Mouse (Mus musculus): ENCODE measurements at regions not wholly inside any gene's neighbourhood (a gene's known extent, or its start where the extent isn't known, plus 50 kb on each side); places are given as distances from the start of the nearest gene placed in this dataset.

DNA sequence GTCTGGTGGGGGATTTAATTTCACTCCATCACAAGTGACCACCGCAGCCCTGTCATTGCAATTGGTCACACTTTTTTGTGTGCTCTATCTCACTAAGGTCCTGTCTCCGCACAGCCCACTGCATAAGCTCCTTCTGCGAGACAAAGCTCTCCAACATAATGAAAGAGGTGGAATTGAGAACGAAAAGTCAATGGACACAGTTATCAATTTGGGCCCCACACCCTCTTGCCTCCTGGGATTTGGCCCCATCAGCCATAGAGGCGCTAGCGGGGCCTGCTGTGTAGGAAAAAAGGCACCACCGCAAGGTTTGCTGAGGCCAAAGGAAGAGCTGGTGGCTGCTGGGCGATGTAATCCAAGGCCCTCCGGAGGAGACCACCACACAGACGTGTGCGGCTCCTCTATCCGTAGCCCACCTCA, 386.3 kb upstream of the Nr2f2 start:
- ATAC-seq (no peak), DNase-seq (ENCODE audit: low read depth, low spot score) (no peak)
- in situ Hi-C loops (cut with MboI; ENCODE audit: low pct_unique_long_range_greater_than_20kb): no loop called here
- ChIA-PET POLR2A (no interaction called here), CTCF (no interaction called here)
- H3K27me3 ChIP-seq: no peaks in the 10 kb centered on the region
- TF ChIP-seq CTCF (IDR thresholded peaks at IDR 0.05): no peak

DNA sequence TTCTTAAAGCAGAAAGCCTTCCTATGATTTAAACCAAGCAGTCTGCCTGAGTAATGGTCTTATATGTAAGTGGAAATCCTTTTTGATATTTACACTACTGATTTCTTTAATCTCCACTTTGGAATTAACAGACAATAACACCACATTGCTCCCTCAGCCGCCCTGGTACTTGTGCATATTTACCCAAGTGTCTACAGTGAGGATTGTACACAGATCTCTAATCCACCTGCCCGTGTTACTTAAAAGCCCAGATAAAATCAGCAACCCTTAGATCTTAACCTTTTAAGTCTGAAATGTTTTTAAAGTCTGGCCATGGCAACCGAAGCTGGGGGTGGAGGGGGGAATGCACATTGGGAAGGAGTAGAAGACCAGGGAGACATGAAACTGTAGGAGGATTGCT, 382.3 kb upstream of the Nr2f2 start:
- TF ChIP-seq CTCF (IDR thresholded peaks at IDR 0.05): no peak
- in situ Hi-C loops (cut with MboI; ENCODE audit: low pct_unique_long_range_greater_than_20kb): no loop called here
- ATAC-seq: no peak
- ChIA-PET CTCF (no interaction called here), POLR2A (no interaction called here)
- no peak for DNase-seq (ENCODE audit: low read depth, low spot score)
- H3K27me3 ChIP-seq: no peaks in the 10 kb centered on the region

DNA sequence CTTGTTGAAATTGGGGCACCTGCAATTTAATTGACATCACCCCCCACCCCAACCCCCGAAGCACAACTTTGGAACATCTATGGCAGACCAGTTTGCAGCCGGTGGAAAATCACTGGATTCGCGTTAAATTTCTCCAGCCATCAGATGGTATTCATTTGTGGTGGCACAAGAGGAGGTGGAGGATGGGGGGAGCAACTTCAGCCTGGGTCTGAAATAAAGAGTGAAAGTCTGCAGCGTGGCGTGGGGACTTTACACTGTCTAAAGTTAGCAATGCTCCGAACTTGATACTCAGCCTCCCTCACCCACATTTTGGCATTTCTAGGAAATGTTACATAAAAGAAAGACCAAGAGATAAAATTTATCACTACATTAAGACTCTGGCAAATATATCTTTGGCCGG, 381.8 kb upstream of the Nr2f2 start:
- DNase-seq (ENCODE audit: low read depth, low spot score) (no peak), ATAC-seq (no peak)
- no peaks in the 10 kb centered on the region for H3K27me3 ChIP-seq
- ChIA-PET POLR2A (no interaction called here), CTCF (no interaction called here)
- in situ Hi-C loops (cut with MboI; ENCODE audit: low pct_unique_long_range_greater_than_20kb): no loop called here
- no peak for TF ChIP-seq CTCF (IDR thresholded peaks at IDR 0.05)

DNA sequence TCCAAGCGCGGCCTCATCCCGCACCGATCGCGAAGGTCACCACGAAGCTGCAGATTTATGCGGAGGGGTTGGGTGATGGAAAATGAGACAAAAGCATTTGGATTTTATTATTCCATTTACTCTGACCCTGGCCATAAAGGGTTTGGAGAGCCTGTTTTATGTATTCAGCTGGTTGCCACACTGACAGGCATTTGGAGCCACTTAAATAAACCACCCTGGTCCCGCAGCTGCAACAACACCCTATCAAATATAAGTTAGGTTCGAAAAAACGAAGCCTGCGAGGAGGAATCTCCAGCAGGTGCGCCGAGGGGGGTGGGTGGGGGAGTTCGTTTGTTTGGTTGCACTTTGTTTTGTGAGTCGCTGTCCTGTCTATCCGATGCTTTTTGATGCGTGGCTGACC, 377.8 kb upstream of the Nr2f2 start:
- in situ Hi-C loops (cut with MboI; ENCODE audit: low pct_unique_long_range_greater_than_20kb): no loop called here
- no peak for DNase-seq (ENCODE audit: low read depth, low spot score)

DNA sequence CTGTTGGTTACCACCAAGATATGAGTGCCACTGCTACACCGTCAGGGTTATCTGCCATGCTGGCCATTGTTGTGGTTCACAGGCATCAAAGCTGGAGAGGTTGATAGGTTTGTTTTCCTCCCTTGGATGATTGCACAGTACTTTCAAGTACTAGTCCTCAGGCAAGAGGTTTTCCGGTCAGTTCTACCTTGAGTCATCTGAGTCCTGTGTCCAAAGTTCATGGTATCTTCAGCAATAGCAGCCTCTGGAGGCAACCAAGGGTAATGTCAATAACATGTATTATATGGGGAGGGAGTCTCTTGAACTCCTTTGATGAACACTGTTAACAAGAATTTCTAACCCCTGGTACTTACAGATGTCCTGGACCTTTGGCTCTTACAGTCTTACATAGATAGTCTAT, 369.1 kb upstream of the Nr2f2 start:
- in situ Hi-C loops (cut with MboI; ENCODE audit: low pct_unique_long_range_greater_than_20kb): no loop called here

More for the DNA sequence above, 377.8 kb upstream of the Nr2f2 start:
- ChIA-PET CTCF (no interaction called here), POLR2A (no interaction called here)
- TF ChIP-seq CTCF (IDR thresholded peaks at IDR 0.05): no peak
- no peaks in the 10 kb centered on the region for H3K27me3 ChIP-seq
- no peak for ATAC-seq

DNA sequence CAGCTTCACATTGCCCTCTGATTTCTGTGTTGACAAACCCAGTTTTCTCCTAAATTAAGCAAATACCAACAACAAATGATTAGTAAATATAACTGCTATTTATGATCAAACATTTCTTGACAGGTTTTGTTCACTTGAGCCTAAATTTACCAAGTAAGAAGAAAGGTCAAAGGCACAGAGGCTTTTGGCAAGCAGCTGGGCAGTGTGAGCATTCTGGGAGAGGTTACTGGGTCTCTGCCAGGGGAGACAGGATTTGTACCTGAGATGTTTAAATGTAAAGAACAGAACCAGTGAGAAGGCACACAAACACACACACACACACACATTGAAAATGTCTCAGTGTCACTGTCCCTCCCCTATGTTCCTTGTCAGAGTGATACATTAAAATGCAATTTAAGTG, 367.0 kb upstream of the Nr2f2 start:
- ATAC-seq (no peak), DNase-seq (ENCODE audit: low read depth, low spot score) (no peak)
- POLR2A ChIA-PET: no interaction called here
- CTCF ChIA-PET: no interaction called here
- in situ Hi-C loops (cut with MboI; ENCODE audit: low pct_unique_long_range_greater_than_20kb): no loop called here
- TF ChIP-seq CTCF (IDR thresholded peaks at IDR 0.05): no peak
- no peaks in the 10 kb centered on the region for H3K27me3 ChIP-seq

More for the DNA sequence above, 369.1 kb upstream of the Nr2f2 start:
- CTCF ChIA-PET: no interaction called here
- no peaks in the 10 kb centered on the region for H3K27me3 ChIP-seq
- TF ChIP-seq CTCF (IDR thresholded peaks at IDR 0.05): peak; percentile 32
- DNase-seq (ENCODE audit: low read depth, low spot score) (no peak), ATAC-seq (no peak)
- POLR2A ChIA-PET: no interaction called here

DNA sequence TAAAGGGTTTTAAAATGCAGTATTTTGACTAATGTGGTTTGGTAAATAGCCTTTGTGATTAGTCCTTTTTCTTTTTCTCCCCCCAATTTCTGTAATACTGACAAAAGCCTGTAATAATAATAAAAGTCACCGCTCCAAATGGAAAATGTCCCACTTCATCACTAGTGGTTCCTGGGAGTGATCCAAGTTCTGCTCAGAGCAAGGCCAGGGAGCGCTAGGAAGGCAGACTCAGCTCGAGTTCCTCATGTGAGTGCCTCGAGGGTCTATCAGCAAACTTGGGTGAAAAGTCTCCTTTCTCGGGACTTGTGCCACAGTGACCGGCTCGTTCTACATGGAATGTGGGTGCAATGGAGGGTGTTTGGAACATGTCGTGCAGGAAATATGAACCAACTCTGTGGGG, 363.4 kb upstream of the Nr2f2 start:
- in situ Hi-C loops (cut with MboI; ENCODE audit: low pct_unique_long_range_greater_than_20kb): no loop called here
- DNase-seq (ENCODE audit: low read depth, low spot score) (no peak), ATAC-seq (no peak)
- CTCF ChIA-PET: interaction anchor here (1.0 kb wide), 1 partner anchor 148 kb away, joined by 3 read pairs; no protein-coding TSS in a partner anchor
- H3K27me3 ChIP-seq: no peaks in the 10 kb centered on the region
- POLR2A ChIA-PET: no interaction called here
- no peak for TF ChIP-seq CTCF (IDR thresholded peaks at IDR 0.05)

DNA sequence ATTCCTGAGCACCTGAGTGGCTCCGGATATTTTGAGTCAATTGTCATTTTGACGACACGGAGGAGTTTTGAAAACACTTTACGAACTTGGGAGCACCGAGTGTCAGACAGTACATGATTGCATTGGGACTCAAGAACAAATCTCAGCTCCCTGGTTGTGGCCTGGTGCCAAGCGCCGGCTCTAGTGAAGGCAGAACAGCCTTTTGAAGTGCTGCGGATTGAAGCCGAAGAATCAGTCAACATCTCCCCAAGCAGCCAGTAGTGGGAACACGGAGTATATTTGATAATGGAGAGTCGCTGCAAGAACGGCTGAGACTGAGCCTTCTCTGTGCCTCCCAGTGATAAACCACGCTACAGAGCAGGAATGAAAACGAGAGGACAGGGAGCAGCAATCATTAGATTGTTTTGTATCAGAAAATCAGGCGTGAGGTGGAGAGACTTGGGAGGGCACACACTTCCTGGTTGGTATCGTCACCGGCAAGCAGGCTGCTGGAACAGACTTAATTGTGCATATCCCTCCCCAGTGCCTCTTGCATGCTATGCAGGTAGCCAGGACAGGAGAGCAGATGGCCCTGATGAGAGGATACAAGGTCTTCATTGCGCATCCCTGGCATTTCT, 351.7 kb upstream of the Nr2f2 start:
- ATAC-seq: no peak
- DNase-seq (ENCODE audit: low read depth, low spot score): no peak
- TF ChIP-seq CTCF (IDR thresholded peaks at IDR 0.05): no peak
- ChIA-PET CTCF (no interaction called here), POLR2A (no interaction called here)
- in situ Hi-C loops (cut with MboI; ENCODE audit: low pct_unique_long_range_greater_than_20kb): no loop called here
- H3K27me3 ChIP-seq: no peaks in the 10 kb centered on the region

DNA sequence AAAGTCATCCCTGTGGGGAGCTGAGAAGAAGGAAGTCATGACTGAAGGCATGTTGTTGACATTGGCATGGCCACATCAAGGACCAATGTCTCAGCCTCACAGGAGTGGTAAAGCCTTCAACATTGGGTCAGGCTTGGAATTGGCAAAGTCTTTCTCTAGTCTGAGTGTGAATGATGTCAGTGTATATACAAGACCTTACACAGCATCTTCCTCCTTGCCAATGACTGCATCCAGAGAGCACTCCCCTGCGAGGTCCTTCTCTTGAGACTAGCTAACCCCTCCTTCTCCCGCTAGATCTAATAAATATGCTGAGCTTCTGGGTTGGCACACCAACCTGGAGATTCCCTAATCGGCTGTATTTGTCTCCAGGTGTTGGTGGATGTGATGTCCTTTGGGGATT, 351.1 kb upstream of the Nr2f2 start:
- no peak for ATAC-seq
- POLR2A ChIA-PET: no interaction called here
- DNase-seq (ENCODE audit: low read depth, low spot score): no peak
- CTCF ChIA-PET: no interaction called here
- no peaks in the 10 kb centered on the region for H3K27me3 ChIP-seq
- TF ChIP-seq CTCF (IDR thresholded peaks at IDR 0.05): no peak
- in situ Hi-C loops (cut with MboI; ENCODE audit: low pct_unique_long_range_greater_than_20kb): no loop called here

DNA sequence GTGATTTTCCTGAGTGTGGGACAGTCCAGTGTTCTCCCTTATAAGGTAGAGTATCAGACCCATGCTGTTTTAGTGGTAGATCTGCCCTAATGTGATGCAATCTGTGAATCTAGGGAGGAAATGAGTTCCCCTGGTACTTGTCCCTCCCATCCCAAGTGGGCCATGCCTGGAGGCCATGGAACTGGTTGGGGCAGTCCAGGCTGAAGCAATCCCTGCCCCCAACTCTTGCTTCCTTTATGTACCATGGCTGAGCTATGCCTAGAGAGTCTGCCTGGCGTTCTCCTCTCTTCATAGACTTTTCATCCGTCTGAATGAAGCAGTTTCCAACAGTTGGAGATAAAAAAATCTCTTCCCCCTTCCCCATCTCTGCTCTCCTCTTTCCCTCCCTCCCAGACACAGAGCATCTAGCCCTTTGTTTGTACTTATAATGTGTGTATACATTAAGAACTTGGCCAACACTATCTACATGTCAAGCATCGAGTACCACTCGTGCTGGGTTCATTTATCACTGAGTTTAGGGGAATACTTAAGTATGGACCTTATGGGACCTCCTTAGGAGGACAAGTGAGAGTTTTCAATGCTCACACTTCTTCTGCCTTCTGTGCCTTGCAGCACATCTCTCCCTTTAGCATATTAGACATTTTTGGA, 350.4 kb upstream of the Nr2f2 start:
- in situ Hi-C loops (cut with MboI; ENCODE audit: low pct_unique_long_range_greater_than_20kb): no loop called here
- POLR2A ChIA-PET: no interaction called here
- CTCF ChIA-PET: no interaction called here
- DNase-seq (ENCODE audit: low read depth, low spot score): no peak
- H3K27me3 ChIP-seq: no peaks in the 10 kb centered on the region
- ATAC-seq: no peak
- TF ChIP-seq CTCF (IDR thresholded peaks at IDR 0.05): no peak

DNA sequence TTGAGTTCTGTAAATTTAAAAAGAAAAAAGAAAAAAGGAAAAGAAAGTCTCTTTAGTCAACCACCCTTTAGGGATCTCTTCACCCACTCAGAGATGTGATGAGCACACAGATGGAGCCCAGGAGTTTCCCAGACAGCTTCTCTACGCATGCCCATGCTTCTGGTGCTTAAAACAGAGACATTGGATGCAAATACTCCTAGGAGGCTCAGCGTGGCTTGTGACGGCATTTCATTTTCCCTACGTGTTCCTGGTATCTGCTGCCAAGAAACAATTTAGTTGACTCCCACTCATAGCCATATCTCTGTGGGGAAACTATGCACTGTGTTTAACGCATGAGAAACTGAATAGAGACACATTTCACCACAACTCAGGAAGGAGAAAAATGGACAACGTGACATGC, 345.6 kb upstream of the Nr2f2 start:
- ATAC-seq: no peak
- CTCF ChIA-PET: no interaction called here
- no peak for TF ChIP-seq CTCF (IDR thresholded peaks at IDR 0.05)
- no peaks in the 10 kb centered on the region for H3K27me3 ChIP-seq
- POLR2A ChIA-PET: no interaction called here
- in situ Hi-C loops (cut with MboI; ENCODE audit: low pct_unique_long_range_greater_than_20kb): no loop called here
- DNase-seq (ENCODE audit: low read depth, low spot score): no peak

DNA sequence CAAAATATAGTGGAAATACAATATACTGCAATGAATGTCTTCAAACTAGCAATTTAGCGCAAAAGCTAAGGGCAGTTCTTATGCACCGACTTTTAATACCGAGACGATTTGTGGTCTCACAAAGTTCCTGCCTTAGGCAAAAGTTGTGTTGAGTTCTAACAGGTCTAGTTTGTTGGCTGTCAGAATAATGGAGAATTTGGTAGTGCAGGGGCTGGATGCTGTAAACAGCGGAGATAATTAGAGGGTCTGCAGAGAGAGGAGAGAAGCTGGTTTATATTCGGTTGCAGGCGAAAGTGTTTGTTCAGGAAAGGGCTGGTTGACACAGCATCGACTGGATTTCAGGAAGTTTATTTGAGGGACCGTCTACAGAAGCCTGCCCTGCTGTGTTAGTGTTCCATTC, 339.7 kb upstream of the Nr2f2 start:
- H3K27me3 ChIP-seq: no peaks in the 10 kb centered on the region
- TF ChIP-seq CTCF (IDR thresholded peaks at IDR 0.05): no peak
- POLR2A ChIA-PET: interaction anchor here (0.6 kb wide), 1 partner anchor 54 kb away, joined by 3 read pairs; no protein-coding TSS in a partner anchor
- CTCF ChIA-PET: no interaction called here
- in situ Hi-C loops (cut with MboI; ENCODE audit: low pct_unique_long_range_greater_than_20kb): loop anchor here (10.0 kb wide), 1 partner anchor 131 kb away; no protein-coding TSS in a partner anchor
- ATAC-seq (no peak), DNase-seq (ENCODE audit: low read depth, low spot score) (no peak)

Data from Patski (cell line).